Mouse (Mus musculus) neural tube, embryonic 12.5 days (tissue): Measurements from ENCODE around the gene Lin9. TPM values are rescaled to one million over a fixed set of nuclear protein-coding genes. Genes with fewer than 3 reads are reported as not detected.

Experiments used
- ATAC-seq: fragments of 200-750 bp; cut with Nextera tagmentation; 2 replicates; pipeline ENCODE4 v1.8.0; 2017; ENCODE audit warnings: low read depth, mild to moderate bottlenecking, moderate TSS enrichment, moderate library complexity; ENCODE audit not compliant: low FRiP score
- H3K27ac ChIP-seq: fragments of 300-500 bp; sonication (generic); 2 replicates; pipeline ENCODE4 v1.5.1; 2016
- H3K27me3 ChIP-seq: fragments of 300-500 bp; sonication (generic); replicated peaks from 2 replicates; pipeline ENCODE4 v1.6.1; 2016; ENCODE audit warnings: mild to moderate bottlenecking
- H3K36me3 ChIP-seq: fragments of 300-500 bp; sonication (generic); 2 replicates; pipeline ENCODE4 v1.6.1; 2016; ENCODE audit warnings: mild to moderate bottlenecking
- H3K4me1 ChIP-seq: fragments of 300-500 bp; sonication (generic); 2 replicates; pipeline ENCODE4 v1.6.1; 2016
- H3K4me2 ChIP-seq: fragments of 300-500 bp; sonication (generic); replicated peaks from 2 replicates; pipeline ENCODE4 v1.6.1; 2016; ENCODE audit warnings: mild to moderate bottlenecking
- H3K4me3 ChIP-seq: fragments of 300-500 bp; sonication (generic); 2 replicates; pipeline ENCODE4 v1.5.1; 2016
- H3K9ac ChIP-seq: fragments of 300-500 bp; sonication (generic); 2 replicates; pipeline ENCODE4 v1.6.1; 2016; ENCODE audit warnings: mild to moderate bottlenecking
- H3K9me3 ChIP-seq: fragments of 300-500 bp; sonication (generic); 2 replicates; pipeline ENCODE4 v1.6.1; 2016; ENCODE audit warnings: mild to moderate bottlenecking
- WGBS: fragments of 180-500 bp; shearing (Covaris S2); methylation state at CpG from one replicate; pipeline ENCODE4 v1.1.7; 2016; 5-methylcytosine and 5-hydroxymethylcytosine counted together
- polyA plus RNA-seq: library from polyadenylated mRNA; unstranded; fragments of >200 nt; fragmentation: Nextera tagmentation; extraction: Ambion mirVana; gene quantifications from 2 replicates; pipeline ENCODE4 v1.2.1, GENCODE M21; 2016

Gene Lin9
- polyA plus RNA-seq, 1 experiment from 2014 or later: 20.2 TPM

DNA sequence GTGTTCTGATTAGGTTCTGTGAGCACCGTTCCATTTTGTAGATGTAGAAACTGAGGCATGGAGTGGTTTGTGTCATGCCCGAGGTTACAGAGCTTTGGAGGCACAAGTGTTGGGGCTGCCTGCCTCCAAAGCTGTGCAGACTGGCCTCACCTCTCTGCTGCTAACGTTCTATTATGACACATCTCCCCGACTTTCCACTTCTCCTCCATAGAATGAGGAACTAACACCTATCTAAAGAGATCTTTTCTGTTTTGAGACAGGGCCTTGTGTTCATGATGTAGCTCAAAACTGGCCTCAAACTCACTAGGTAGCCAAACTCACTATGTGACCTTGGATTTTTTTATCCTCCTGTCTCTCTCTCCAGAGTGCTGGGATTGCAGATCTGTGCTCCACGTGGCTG, 77.8 kb downstream of the Lin9 start:
- H3K27me3 ChIP-seq: no peaks in the 10 kb centered on the region
- WGBS: 81% methylated on average over 5 of the region's 5 CpGs
- no peaks in the 10 kb centered on the region for H3K4me1 ChIP-seq
- H3K36me3 ChIP-seq: no peaks in the 10 kb centered on the region
- no peak overlapping the region for H3K4me2 ChIP-seq
- H3K9me3 ChIP-seq: no peaks in the 10 kb centered on the region
- H3K9ac ChIP-seq: no peak overlapping the region
- ATAC-seq: no peak
- no peak overlapping the region for H3K27ac ChIP-seq
- no peak overlapping the region for H3K4me3 ChIP-seq

DNA sequence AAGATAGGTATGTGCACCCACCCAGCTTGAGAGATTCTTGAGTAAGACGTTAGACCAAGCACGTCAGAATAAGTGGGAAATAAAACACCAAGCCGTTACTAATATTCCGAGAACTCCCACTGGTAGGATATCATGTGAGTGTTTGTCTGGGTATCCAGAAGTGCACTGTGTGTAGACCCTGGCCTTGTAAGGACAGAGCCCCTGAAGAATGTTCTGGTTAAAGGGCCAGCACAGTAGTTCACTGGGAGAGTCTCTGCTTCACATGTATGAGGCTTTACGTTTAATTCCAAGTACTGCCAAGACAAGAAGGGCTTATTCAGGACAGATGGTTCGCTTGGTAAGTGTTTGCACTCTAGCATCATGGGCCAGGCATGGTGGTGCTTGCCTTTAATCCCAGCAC, 78.5 kb downstream of the Lin9 start:
- Histone ChIP-seq H3K27ac (no peak overlapping the region), H3K9ac (no peak overlapping the region), H3K4me2 (no peak overlapping the region), H3K27me3 (no peaks in the 10 kb centered on the region), H3K36me3 (no peaks in the 10 kb centered on the region), H3K9me3 (no peaks in the 10 kb centered on the region), H3K4me3 (no peak overlapping the region), H3K4me1 (no peaks in the 10 kb centered on the region)
- ATAC-seq: no peak
- 91% methylated on average over 6 of the region's 6 CpGs for WGBS

DNA sequence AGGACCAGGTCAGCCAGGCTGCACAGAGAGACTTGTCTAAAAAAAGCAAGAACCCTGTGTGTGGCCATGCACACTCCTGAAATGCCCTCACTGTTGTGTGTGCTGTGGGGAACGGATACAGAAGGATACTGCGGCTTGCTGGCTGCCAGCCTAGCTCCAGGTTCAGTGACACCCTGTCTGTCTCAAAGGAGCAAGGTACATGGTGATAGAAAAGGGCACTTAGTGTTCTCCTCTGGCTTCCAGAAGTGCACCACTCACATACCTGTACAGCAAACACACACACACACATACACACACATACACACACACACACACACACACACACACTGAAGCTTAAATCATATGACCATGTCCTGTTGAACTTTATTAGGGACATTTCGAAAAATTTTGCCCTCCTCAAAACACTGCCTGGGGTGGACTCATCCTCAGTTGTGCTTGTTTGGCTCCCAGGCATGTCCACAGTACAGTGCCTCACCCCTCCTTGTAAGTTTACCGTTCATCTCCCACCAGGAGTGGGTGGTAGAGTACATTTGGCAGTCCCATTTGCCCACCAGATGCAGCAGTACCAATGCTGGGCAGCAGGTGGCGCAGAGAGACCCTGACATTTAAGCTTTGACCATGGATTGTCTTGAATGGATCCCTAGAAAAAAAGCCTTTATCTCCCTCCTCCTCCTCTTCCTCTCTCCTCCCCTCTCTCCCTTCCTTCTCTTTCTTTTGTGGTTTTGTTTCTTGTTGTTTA, 79.2 kb downstream of the Lin9 start:
- 44% methylated on average over 5 of the region's 5 CpGs for WGBS
- Histone ChIP-seq H3K9ac (no peak overlapping the region), H3K27ac (no peak overlapping the region), H3K4me2 (no peak overlapping the region), H3K9me3 (no peaks in the 10 kb centered on the region), H3K4me1 (peaks cover 2% of the 10 kb centered on the region), H3K27me3 (no peaks in the 10 kb centered on the region), H3K4me3 (no peak overlapping the region), H3K36me3 (no peaks in the 10 kb centered on the region)
- 0 out of 2 replicates have a peak, but pooled peaks have one; percentile 29 for ATAC-seq

DNA sequence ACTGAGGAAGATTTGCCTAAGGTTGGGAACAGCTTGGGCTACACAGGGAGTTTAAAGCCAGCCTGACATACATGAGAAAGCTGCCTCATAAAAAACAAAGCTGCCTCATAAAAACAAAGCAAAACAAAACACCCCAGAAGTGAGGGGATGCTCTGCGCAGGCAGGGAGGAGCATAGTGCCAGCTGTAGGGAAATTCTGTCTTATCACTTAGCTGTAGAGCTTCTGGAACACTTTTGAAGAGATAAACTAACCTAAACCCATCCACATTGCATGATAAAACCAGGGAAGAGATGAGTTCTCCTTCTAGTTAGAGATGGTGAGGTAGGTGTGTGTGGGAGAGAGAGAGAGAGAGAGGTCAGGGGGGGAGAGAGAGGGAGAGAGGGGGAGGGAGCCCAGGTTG, 81.7 kb downstream of the Lin9 start:
- H3K4me2 ChIP-seq: no peak overlapping the region
- H3K9me3 ChIP-seq: no peaks in the 10 kb centered on the region
- ATAC-seq: no peak
- no peaks in the 10 kb centered on the region for H3K27me3 ChIP-seq
- H3K4me1 ChIP-seq: peaks cover 18% of the 10 kb centered on the region
- WGBS: 63% methylated on average over 1 of the region's 1 CpGs
- H3K4me3 ChIP-seq: no peak overlapping the region
- no peak overlapping the region for H3K27ac ChIP-seq
- H3K36me3 ChIP-seq: no peaks in the 10 kb centered on the region
- no peak overlapping the region for H3K9ac ChIP-seq

DNA sequence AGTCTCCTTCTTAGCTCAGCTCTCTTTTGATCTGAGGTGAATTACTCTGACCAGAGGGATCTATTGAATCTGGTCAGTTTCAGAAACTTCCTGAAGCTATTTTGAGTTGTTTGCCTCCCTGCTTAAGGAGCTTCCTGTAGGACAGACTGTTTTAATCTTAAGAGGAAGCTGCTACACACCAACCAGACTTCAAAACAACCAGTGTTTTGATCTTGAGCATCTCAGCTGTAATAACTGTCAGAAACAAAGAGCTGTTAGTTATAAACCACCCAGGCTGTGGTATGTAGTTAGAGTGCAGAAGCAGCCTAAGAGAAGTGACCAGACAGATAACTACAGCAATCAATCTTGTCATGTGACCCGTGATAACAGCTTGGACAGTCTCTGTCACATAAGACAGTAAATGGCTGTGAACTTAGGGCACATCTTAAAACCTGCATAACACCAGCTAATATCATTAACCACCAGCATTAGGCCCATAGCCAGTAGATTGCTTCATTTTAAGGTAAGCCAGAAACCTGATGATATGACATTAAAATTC, 82.8 kb downstream of the Lin9 start:
- ATAC-seq: no peak
- Histone ChIP-seq H3K9ac (no peak overlapping the region), H3K27me3 (no peaks in the 10 kb centered on the region), H3K4me3 (no peak overlapping the region), H3K27ac (no peak overlapping the region), H3K9me3 (no peaks in the 10 kb centered on the region), H3K4me1 (peaks cover 21% of the 10 kb centered on the region), H3K4me2 (no peak overlapping the region), H3K36me3 (no peaks in the 10 kb centered on the region)
- 47% methylated on average over 1 of the region's 1 CpGs for WGBS

- Histone ChIP-seq H3K27me3 (no peaks in the 10 kb centered on the region), H3K4me2 (peak within 1 kb of the TSS; percentile 81), H3K4me3 (peak within 1 kb of the TSS; percentile 99), H3K27ac (peak within 1 kb of the TSS; percentile 86), H3K4me1 (peaks cover 21% of the 10 kb centered on the region), H3K9ac (peak within 1 kb of the TSS; percentile 97), H3K9me3 (no peaks in the 10 kb centered on the region), H3K36me3 (no peaks in the 10 kb centered on the region)
- WGBS: under 1% methylated on average over 52 of the region's 52 CpGs
- ATAC-seq: peak; percentile 95
Observed at GRCm38 (mm10) chr1:180725704-180726179, 84.8 kb downstream of the Lin9 start, which contains the start of gene Acbd3. Acbd3 (plus strand) TSS chr1:180726043.

DNA sequence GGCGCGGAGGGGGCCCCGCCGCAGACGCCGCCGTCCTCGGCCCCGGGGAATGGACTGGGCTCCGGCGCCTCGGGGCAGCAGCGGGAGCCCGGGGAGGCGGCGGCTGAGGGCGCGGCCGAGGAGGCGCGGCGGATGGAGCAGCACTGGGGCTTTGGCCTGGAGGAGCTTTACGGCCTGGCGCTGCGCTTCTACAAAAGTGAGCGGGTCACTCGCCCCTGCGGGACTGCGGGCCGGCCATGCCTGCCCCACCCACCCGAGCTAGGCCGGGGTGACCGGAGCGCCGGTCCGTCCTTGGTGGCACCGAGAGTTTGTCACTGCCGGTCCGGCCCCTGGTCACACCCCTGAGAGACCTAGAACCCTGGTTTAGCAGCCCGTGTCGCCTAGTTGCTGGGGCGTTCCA, 85.2 kb downstream of the Lin9 start:
- Histone ChIP-seq H3K27ac (peak overlapping the region; percentile 86), H3K9me3 (no peaks in the 10 kb centered on the region), H3K9ac (peak overlapping the region; percentile 97), H3K36me3 (no peaks in the 10 kb centered on the region), H3K27me3 (no peaks in the 10 kb centered on the region), H3K4me2 (peak overlapping the region; percentile 81), H3K4me1 (peaks cover 21% of the 10 kb centered on the region), H3K4me3 (peak overlapping the region; percentile 99)
- WGBS: under 1% methylated on average over 42 of the region's 42 CpGs
- ATAC-seq: peak; percentile 73; the same call in 1 of the 2 replicates

DNA sequence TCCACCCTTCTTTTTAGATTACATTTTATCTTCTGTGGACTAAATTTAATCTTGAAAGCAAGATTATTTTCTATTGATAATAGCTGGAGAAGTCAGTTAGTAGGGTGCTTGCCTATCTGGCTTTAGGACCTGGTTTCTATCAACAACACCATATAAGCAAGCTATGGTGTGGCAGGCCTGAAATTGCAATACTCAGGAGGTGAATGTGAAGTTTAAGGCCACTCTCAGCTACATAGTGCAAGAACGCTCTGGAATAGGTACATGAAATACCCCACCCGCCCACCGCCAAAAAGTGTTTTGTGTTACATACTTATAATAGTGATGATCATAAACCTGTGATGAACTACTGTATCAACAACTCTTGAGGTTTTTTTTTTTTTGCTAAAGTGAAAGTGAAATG, 88.3 kb downstream of the Lin9 start:
- Histone ChIP-seq H3K4me2 (no peak overlapping the region), H3K27ac (no peak overlapping the region), H3K36me3 (peaks cover 1% of the 10 kb centered on the region), H3K9ac (no peak overlapping the region), H3K4me1 (peaks cover 21% of the 10 kb centered on the region), H3K4me3 (no peak overlapping the region), H3K9me3 (no peaks in the 10 kb centered on the region), H3K27me3 (no peaks in the 10 kb centered on the region)
- WGBS: 95% methylated on average over 3 of the region's 3 CpGs
- ATAC-seq: no peak

Other genes with a start within 250 kb of the Lin9 start
- 1.9 and 2.6 TPM in 2 replicates for gene Stum, start 157.6 kb upstream of the Lin9 start, polyA plus RNA-seq
- 184 and 187 TPM in 2 replicates for gene Parp1, start 72.2 kb upstream of the Lin9 start, polyA plus RNA-seq
- 0.08 and 0.31 TPM in 2 replicates for gene Mixl1, start 55.9 kb downstream of the Lin9 start, polyA plus RNA-seq
- 27.9 and 31.0 TPM in 2 replicates for gene Acbd3, start 84.9 kb downstream of the Lin9 start, polyA plus RNA-seq
- 3,506 and 3,654 TPM in 2 replicates for gene H3f3a, start 172.8 kb downstream of the Lin9 start, polyA plus RNA-seq
- 37.6 and 40.5 TPM in 2 replicates for gene Sde2, start 210.0 kb downstream of the Lin9 start, polyA plus RNA-seq